Mouse (Mus musculus) central nervous system, embryonic 18 days (tissue): ENCODE data around the gene Cd300ld. TPM values are rescaled to one million over a fixed set of nuclear protein-coding genes. Genes with fewer than 3 reads are reported as not detected.

Source experiments
- polyA plus RNA-seq: library from polyadenylated mRNA; depleted of rRNA; stranded (reverse); fragments of >200 nt; gene quantifications from 2 replicates; pipeline ENCODE4 v1.2.3, GENCODE M21; 2012; rRNA removed

Gene Cd300ld
- 0.03 and 0.05 TPM in 2 replicates for polyA plus RNA-seq

DNA sequence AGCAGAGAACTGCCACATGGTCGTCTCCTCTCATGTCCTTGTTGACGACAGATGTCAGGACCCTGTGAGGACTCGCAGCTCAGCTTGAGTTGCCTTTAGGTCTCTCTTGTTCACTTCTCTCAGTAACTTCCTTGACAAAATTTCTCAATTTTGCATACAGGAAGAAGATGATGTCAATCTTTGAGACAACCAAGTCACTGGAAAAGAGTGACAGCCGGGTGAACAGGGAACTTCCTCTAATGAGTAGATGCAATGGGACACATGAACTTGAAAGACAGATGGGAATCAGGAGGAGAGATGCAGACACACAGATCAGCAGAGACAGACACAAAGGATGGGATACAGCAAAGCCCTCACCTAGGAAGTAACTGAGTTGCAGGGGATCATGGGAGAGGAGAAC is at the start of gene Cd300ld:
Gene Cd300ld, minus strand, starts transcription at position 130 of the 400 bp plus-strand sequence.

GRCm38 (mm10) chr11:115037669-115038068 is 47.9 kb upstream of the Cd300ld start, which contains the start of gene Cd300ld5:
Cd300ld5 (minus strand) TSS chr11:115037769.

DNA sequence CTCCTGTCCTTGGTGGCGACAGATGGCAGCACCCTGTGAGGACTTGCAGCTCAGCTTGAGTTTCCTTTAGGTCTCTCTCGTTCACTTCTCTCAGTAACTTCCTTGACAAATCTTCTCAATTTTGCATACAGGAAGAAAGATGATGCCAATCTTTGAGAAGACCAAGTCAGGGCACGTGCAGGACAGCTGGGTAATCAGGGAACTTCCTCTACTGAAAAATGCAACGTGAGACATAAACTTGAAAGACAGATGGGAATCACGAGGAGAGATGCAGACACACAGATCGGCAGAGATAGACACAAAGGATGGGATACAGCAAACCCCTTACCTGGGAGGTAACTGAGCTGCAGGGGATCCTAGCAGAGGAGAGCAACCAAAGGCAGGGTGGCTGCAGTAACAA is 37.2 kb upstream of the Cd300ld start, which contains the start of gene Cd300ld4:
Gene Cd300ld4, minus strand, starts transcription at position 101 of the 400 bp plus-strand sequence.

GRCm38 (mm10) chr11:115016093-115016492 is 26.4 kb upstream of the Cd300ld start, which contains the start of gene Cd300ld2:
Cd300ld2 (minus strand) TSS chr11:115016193.

GRCm38 (mm10) chr11:115001474-115002040 is 11.8 kb upstream of the Cd300ld start, which contains the start of gene Cd300c2:
Cd300c2 (minus strand) TSS chr11:115001880.

GRCm38 (mm10) chr11:114968752-114969207 is 20.9 kb downstream of the Cd300ld start, which contains the start of gene Cd300c:
Cd300c (minus strand) TSS chr11:114969157.

DNA sequence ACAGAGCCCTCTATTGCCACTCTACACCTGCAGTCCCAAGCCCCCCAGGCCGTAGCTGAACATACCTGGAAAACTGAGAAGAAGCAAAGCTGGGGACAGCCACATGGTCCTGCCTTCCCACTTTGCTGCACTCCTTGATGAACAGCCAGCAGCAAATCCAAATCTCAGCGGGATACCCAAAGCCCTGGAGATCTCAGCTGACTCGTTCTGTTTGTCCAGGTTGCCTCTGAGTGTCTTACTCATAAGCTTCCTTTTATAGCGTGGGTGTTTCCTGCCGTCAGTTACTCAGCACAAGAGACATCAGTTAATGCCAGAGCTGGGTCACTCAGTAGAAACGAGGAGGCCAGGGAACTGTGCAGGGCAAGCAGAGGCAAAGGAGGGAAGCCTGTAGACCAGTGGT is 55.6 kb downstream of the Cd300ld start, which contains the start of gene Cd300lb:
Gene Cd300lb, minus strand, starts transcription at position 243 of the 400 bp plus-strand sequence.

Other genes with a start within 250 kb of the Cd300ld start
- 1.8 and 3.3 TPM in 2 replicates for gene Kif19a, start 224.5 kb downstream of the Cd300ld start, polyA plus RNA-seq
- gene Btbd17, start 194.0 kb downstream of the Cd300ld start, polyA plus RNA-seq: 23.1 and 25.3 TPM in 2 replicates
- not detected in 2 replicates for gene Gpr142, start 191.0 kb downstream of the Cd300ld start, polyA plus RNA-seq
- gene Gprc5c, start 138.8 kb downstream of the Cd300ld start, polyA plus RNA-seq: 3.2 and 5.0 TPM in 2 replicates
- gene Cd300a, start 99.9 kb downstream of the Cd300ld start, polyA plus RNA-seq: 0.68 and 0.74 TPM in 2 replicates
- 0.13 TPM in 1 of 2 replicates, not detected in the other for gene Cd300lb, start 55.5 kb downstream of the Cd300ld start, polyA plus RNA-seq
- not detected in 2 replicates for gene Cd300c, start 20.8 kb downstream of the Cd300ld start, polyA plus RNA-seq
- 0.87 and 0.96 TPM in 2 replicates for gene Cd300c2, start 12.0 kb upstream of the Cd300ld start, polyA plus RNA-seq
- gene Cd300ld2, start 26.3 kb upstream of the Cd300ld start, polyA plus RNA-seq: 0.23 TPM in 1 of 2 replicates, not detected in the other
- 0.27 TPM in 1 of 2 replicates, not detected in the other for gene Cd300ld4, start 37.1 kb upstream of the Cd300ld start, polyA plus RNA-seq
- gene Cd300ld5, start 47.8 kb upstream of the Cd300ld start, polyA plus RNA-seq: 0.33 TPM in 1 of 2 replicates, not detected in the other
- gene Cd300ld3, start 58.5 kb upstream of the Cd300ld start, polyA plus RNA-seq: 0.58 TPM in 1 of 2 replicates, not detected in the other
- gene Cd300e, start 72.3 kb upstream of the Cd300ld start, polyA plus RNA-seq: 0.04 TPM in 1 of 2 replicates, not detected in the other
- gene Rab37, start 101.5 kb upstream of the Cd300ld start, polyA plus RNA-seq: 0.79 and 0.87 TPM in 2 replicates
- gene Cd300lf, start 144.1 kb upstream of the Cd300ld start, polyA plus RNA-seq: 0.18 and 0.36 TPM in 2 replicates
- gene Slc9a3r1, start 173.4 kb upstream of the Cd300ld start, polyA plus RNA-seq: 41.7 and 45.8 TPM in 2 replicates
- 5.5 and 7.7 TPM in 2 replicates for gene Tmem104, start 197.6 kb upstream of the Cd300ld start, polyA plus RNA-seq
- gene Nat9, start 197.9 kb upstream of the Cd300ld start, polyA plus RNA-seq: 19.2 and 20.9 TPM in 2 replicates